Mouse (Mus musculus) CH12.LX (cell line): ENCODE measurements at regions not wholly inside any gene's neighbourhood (a gene's known extent, or its start where the extent isn't known, plus 50 kb on each side); places are given as distances from the start of the nearest gene placed in this dataset.

Source experiments
- CTCF ChIP-seq, 2 experiments: IDR thresholded peaks in 1 of 2; conservative IDR thresholded peaks in 1 of 2; 2 replicates each; pipeline ENCODE4 v1.5.1; 2011 to 2012; ENCODE audit warnings: low read depth in 2 of 2, low read length in 2 of 2, improper control_type of control experiment in 1 of 2, inconsistent platforms in 1 of 2, mild to moderate bottlenecking in 1 of 2, moderate library complexity in 1 of 2
- E2F4 ChIP-seq: IDR thresholded peaks from 2 replicates; pipeline ENCODE4 v1.6.1; 2011; ENCODE audit warnings: low read depth, low read length, improper control_type of control experiment; ENCODE audit not compliant: insufficient replicate concordance
- ELF1 ChIP-seq: IDR thresholded peaks from 2 replicates; pipeline ENCODE4 v1.6.1; 2014; ENCODE audit warnings: low read depth, mild to moderate bottlenecking, inconsistent platforms, low read length, improper control_type of control experiment

DNA sequence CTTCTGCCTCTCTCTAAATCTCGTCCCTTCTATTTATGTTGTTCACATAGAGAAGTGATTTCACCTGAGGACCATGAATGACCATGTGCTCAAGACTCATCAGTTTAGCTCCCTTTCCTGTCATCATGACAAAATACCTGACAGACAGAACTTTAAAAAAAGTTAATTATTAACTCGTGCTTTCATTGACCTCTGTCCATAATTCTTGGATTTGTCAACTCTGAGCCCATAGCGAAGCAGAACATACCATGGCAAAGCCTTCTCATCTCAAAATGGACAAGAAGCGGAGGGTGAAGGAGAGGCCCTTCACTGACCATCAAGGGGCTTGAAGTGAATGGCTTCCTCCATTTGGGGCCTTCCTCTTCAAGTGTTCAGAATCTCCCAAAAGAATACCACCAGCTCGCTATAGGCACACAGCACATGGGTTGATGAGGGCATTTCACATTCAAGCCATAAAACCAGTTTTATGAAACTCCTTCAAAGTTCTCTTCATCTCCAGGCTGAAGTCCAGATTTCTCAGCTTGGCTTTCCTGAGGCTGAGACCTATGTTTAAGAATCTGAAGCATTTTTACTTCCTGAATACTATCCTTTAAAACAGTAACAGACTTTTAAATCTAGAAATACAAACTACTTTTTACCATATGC is 144.0 kb upstream of the P2ry1 start:
- TF ChIP-seq CTCF (conservative IDR thresholded peaks at IDR 0.05 in 1 of 2, IDR thresholded peaks at IDR 0.05 in 1 of 2; ENCODE audit: low read depth in 2 of 2, low read length in 2 of 2) (no peak), ELF1 (no peak), E2F4 (no peak)
